Mouse (Mus musculus): ENCODE results near the gene Prop1. TPM values are rescaled to one million over a fixed set of nuclear protein-coding genes. Genes with fewer than 3 reads are reported as not detected.
A peak's percentile ranks its signal among the peaks of the same experiment; 100 is the strongest.

Gene Prop1
- polyA plus RNA-seq, 1 experiment, result not detected

DNA sequence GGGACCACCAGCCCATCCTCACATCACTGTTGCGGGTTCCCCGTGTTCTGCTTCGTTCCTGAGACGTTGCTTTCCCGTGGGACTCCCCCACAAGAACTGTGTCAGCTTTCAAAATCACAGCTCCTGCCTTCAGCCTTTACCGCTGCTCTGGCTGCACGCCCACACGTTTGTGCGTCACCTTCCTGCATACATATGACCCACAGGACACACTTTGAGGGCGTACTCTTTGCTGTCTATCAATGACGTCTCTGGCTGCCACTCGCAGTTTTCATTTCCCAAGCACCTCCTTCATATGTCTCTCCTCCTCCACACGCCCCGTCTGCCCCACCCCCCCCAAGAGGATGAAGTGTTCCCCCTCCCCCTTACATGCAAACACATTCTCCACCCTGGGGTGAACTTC, 1.3 kb downstream of the Prop1 start:
- H3K4me3 ChIP-seq (ENCODE audit: low read depth, low read length), result no peak overlapping the region
- TF ChIP-seq EP300 (IDR thresholded peaks at IDR 0.05; ENCODE audit: insufficient read depth, low read depth, low read length), result no peak
- TF ChIP-seq POLR2A (IDR thresholded peaks at IDR 0.05; ENCODE audit: insufficient read depth, low read length), result no peak
- no peak for TF ChIP-seq CTCF (IDR thresholded peaks at IDR 0.05; ENCODE audit: low read depth, low read length)
- H3K4me1 ChIP-seq (ENCODE audit: control insufficient read depth, insufficient read depth, low read length), result no peaks in the 10 kb centered on the region

GRCm38 (mm10) chr11:50943506-50943905, 10.1 kb downstream of the Prop1 start, which contains the start of gene 4933414I15Rik:
Gene 4933414I15Rik (minus strand): TSS chr11:50943765.
- Histone ChIP-seq H3K4me1 (ENCODE audit: control insufficient read depth, insufficient read depth, low read length) (no peaks in the 10 kb centered on the region), H3K9me3 (replicated peaks; ENCODE audit: control insufficient read depth, insufficient read depth, low read length, poor library complexity, severe bottlenecking) (no peaks in the 10 kb centered on the region), H3K27ac (ENCODE audit: insufficient read depth, low read length) (no peak within 1 kb of the TSS), H3K4me3 (ENCODE audit: low read depth, low read length) (no peak within 1 kb of the TSS), H3K27me3 (ENCODE audit: control insufficient read depth, insufficient read depth, low read length, poor library complexity, severe bottlenecking) (0 out of 2 replicates have a peak, but pooled peaks cover 2% of the 10 kb centered on the region), H3K36me3 (ENCODE audit: control insufficient read depth, insufficient read depth, low read length, poor library complexity, severe bottlenecking) (no peaks in the 10 kb centered on the region), H3K9ac (ENCODE audit: low read depth, poor library complexity, severe bottlenecking) (no peak within 1 kb of the TSS)
- TF ChIP-seq POLR2A (IDR thresholded peaks at IDR 0.05; ENCODE audit: insufficient read depth, low read length), result no peak
- no peak for TF ChIP-seq EP300 (IDR thresholded peaks at IDR 0.05; ENCODE audit: insufficient read depth, low read depth, low read length)
- no peak for TF ChIP-seq CTCF (IDR thresholded peaks at IDR 0.05; ENCODE audit: low read depth, low read length)

More for the DNA sequence above, 1.3 kb downstream of the Prop1 start:
- Histone ChIP-seq H3K9me3 (replicated peaks; ENCODE audit: control insufficient read depth, insufficient read depth, low read length, poor library complexity, severe bottlenecking) (no peaks in the 10 kb centered on the region), H3K27me3 (ENCODE audit: control insufficient read depth, insufficient read depth, low read length, poor library complexity, severe bottlenecking) (no peaks in the 10 kb centered on the region), H3K27ac (ENCODE audit: insufficient read depth, low read length) (no peak overlapping the region), H3K36me3 (ENCODE audit: control insufficient read depth, insufficient read depth, low read length, poor library complexity, severe bottlenecking) (no peaks in the 10 kb centered on the region), H3K9ac (ENCODE audit: low read depth, poor library complexity, severe bottlenecking) (no peak overlapping the region)

DNA sequence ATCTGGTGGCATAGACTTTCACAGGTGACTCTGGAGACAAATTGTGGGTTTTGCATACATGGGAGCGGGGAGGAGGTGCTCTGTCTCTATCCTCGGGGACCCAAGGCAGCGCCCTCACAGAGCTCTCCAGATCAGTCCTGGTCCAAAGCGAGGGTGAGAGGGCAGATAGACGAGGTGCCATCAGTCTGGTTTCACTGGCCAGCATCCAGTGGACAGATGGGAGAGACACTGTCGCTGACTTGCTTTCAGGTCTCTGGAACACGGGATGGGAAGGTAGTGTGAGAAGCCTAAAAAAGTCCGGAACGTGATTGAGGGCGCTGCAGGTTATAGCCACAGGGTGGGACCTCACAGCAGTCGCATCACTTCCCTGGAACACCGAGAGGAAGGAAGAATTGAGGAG, 11.2 kb downstream of the Prop1 start:
- no peaks in the 10 kb centered on the region for H3K9me3 ChIP-seq (replicated peaks; ENCODE audit: control insufficient read depth, insufficient read depth, low read length, poor library complexity, severe bottlenecking)
- H3K4me1 ChIP-seq (ENCODE audit: control insufficient read depth, insufficient read depth, low read length), result no peaks in the 10 kb centered on the region
- H3K4me3 ChIP-seq (ENCODE audit: low read depth, low read length), result no peak overlapping the region
- H3K9ac ChIP-seq (ENCODE audit: low read depth, poor library complexity, severe bottlenecking), result no peak overlapping the region
- H3K36me3 ChIP-seq (ENCODE audit: control insufficient read depth, insufficient read depth, low read length, poor library complexity, severe bottlenecking), result no peaks in the 10 kb centered on the region
- no peak overlapping the region for H3K27ac ChIP-seq (ENCODE audit: insufficient read depth, low read length)
- 0 out of 2 replicates have a peak, but pooled peaks cover 2% of the 10 kb centered on the region for H3K27me3 ChIP-seq (ENCODE audit: control insufficient read depth, insufficient read depth, low read length, poor library complexity, severe bottlenecking)
- TF ChIP-seq CTCF (IDR thresholded peaks at IDR 0.05; ENCODE audit: low read depth, low read length), result no peak
- no peak for TF ChIP-seq EP300 (IDR thresholded peaks at IDR 0.05; ENCODE audit: insufficient read depth, low read depth, low read length)
- TF ChIP-seq POLR2A (IDR thresholded peaks at IDR 0.05; ENCODE audit: insufficient read depth, low read length), result no peak

DNA sequence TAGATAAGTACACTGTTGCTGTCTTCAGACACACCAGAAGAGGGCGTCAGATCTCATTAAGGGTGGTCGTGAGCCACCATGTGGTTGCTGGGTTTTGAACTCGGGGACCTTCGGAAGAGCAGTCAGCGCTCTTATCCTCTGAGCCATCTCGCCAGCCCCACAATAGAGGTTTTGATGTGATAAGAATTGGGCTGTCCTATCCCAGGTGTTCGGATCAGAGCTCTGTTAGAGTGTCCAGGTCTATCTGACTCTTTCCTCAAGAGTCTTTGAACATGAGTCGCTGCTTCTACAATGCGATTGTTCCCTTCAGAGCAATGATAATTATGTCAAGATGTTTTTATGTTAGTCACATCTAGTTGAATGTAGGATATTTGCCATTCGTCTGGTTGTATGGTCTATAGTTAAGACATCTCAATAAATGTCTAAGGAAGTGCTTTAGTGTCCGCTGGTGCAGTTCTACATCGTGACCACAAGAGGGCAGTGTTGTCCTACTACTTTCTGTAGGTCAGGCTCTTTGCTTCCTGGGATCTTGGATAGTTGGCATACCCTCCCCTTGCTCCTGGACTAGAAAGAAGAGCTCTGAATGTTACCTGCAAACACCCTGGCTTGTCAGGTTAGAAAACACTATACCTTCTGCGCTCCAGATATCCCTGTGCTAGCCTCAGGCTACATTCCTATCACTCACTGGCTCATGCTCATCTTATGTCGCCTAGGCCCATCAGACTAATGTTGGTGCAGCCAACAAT, 13.8 kb downstream of the Prop1 start:
- H3K27me3 ChIP-seq (ENCODE audit: control insufficient read depth, insufficient read depth, low read length, poor library complexity, severe bottlenecking), result 0 out of 2 replicates have a peak, but pooled peaks cover 2% of the 10 kb centered on the region

GRCm38 (mm10) chr11:50938435-50938834, 15.1 kb downstream of the Prop1 start:
- Histone ChIP-seq H3K27me3 (ENCODE audit: control insufficient read depth, insufficient read depth, low read length, poor library complexity, severe bottlenecking) (0 out of 2 replicates have a peak, but pooled peaks cover 2% of the 10 kb centered on the region), H3K9me3 (replicated peaks; ENCODE audit: control insufficient read depth, insufficient read depth, low read length, poor library complexity, severe bottlenecking) (no peaks in the 10 kb centered on the region), H3K4me3 (ENCODE audit: low read depth, low read length) (no peak overlapping the region), H3K4me1 (ENCODE audit: control insufficient read depth, insufficient read depth, low read length) (no peaks in the 10 kb centered on the region), H3K27ac (ENCODE audit: insufficient read depth, low read length) (no peak overlapping the region), H3K9ac (ENCODE audit: low read depth, poor library complexity, severe bottlenecking) (no peak overlapping the region), H3K36me3 (ENCODE audit: control insufficient read depth, insufficient read depth, low read length, poor library complexity, severe bottlenecking) (no peaks in the 10 kb centered on the region)
- TF ChIP-seq POLR2A (IDR thresholded peaks at IDR 0.05; ENCODE audit: insufficient read depth, low read length), result no peak
- no peak for TF ChIP-seq EP300 (IDR thresholded peaks at IDR 0.05; ENCODE audit: insufficient read depth, low read depth, low read length)
- TF ChIP-seq CTCF (IDR thresholded peaks at IDR 0.05; ENCODE audit: low read depth, low read length), result no peak

More for the DNA sequence above, 13.8 kb downstream of the Prop1 start:
- TF ChIP-seq CTCF (IDR thresholded peaks at IDR 0.05; ENCODE audit: low read depth, low read length) (peak; percentile 35), EP300 (IDR thresholded peaks at IDR 0.05; ENCODE audit: insufficient read depth, low read depth, low read length) (no peak), POLR2A (IDR thresholded peaks at IDR 0.05; ENCODE audit: insufficient read depth, low read length) (no peak)
- no peak overlapping the region for H3K27ac ChIP-seq (ENCODE audit: insufficient read depth, low read length)
- H3K36me3 ChIP-seq (ENCODE audit: control insufficient read depth, insufficient read depth, low read length, poor library complexity, severe bottlenecking), result no peaks in the 10 kb centered on the region
- no peaks in the 10 kb centered on the region for H3K4me1 ChIP-seq (ENCODE audit: control insufficient read depth, insufficient read depth, low read length)
- no peak overlapping the region for H3K4me3 ChIP-seq (ENCODE audit: low read depth, low read length)
- no peak overlapping the region for H3K9ac ChIP-seq (ENCODE audit: low read depth, poor library complexity, severe bottlenecking)
- H3K9me3 ChIP-seq (replicated peaks; ENCODE audit: control insufficient read depth, insufficient read depth, low read length, poor library complexity, severe bottlenecking), result no peaks in the 10 kb centered on the region

DNA sequence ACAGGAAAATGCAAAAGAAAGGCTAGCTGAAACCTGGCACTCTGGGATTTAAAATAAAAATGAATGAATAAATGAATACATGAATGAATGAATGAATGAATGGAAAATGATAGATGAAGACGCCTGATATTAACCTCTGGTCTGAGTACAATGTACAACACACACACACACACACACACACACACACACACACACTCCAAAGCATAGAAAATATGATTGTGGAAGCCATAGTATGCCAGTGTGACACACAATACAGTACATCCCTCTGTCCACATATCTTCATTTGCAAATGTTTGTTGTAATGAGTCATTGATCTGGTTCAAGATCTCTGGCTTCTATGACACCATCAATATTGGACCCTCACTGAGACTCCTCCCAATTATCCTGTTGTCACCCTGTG, 21.5 kb downstream of the Prop1 start:
- H3K9ac ChIP-seq (ENCODE audit: low read depth, poor library complexity, severe bottlenecking), result peak overlapping the region; percentile 73; the same call in 1 of the 2 replicates
- H3K9me3 ChIP-seq (replicated peaks; ENCODE audit: control insufficient read depth, insufficient read depth, low read length, poor library complexity, severe bottlenecking), result no peaks in the 10 kb centered on the region
- no peak overlapping the region for H3K4me3 ChIP-seq (ENCODE audit: low read depth, low read length)
- H3K4me1 ChIP-seq (ENCODE audit: control insufficient read depth, insufficient read depth, low read length), result no peaks in the 10 kb centered on the region
- TF ChIP-seq POLR2A (IDR thresholded peaks at IDR 0.05; ENCODE audit: insufficient read depth, low read length) (no peak), CTCF (IDR thresholded peaks at IDR 0.05; ENCODE audit: low read depth, low read length) (no peak), EP300 (IDR thresholded peaks at IDR 0.05; ENCODE audit: insufficient read depth, low read depth, low read length) (no peak)
- no peaks in the 10 kb centered on the region for H3K36me3 ChIP-seq (ENCODE audit: control insufficient read depth, insufficient read depth, low read length, poor library complexity, severe bottlenecking)
- H3K27me3 ChIP-seq (ENCODE audit: control insufficient read depth, insufficient read depth, low read length, poor library complexity, severe bottlenecking), result no peaks in the 10 kb centered on the region
- H3K27ac ChIP-seq (ENCODE audit: insufficient read depth, low read length), result no peak overlapping the region

Data from ES-Bruce4 (cell line).